Mouse (Mus musculus): ENCODE measurements at regions not wholly inside any gene's neighbourhood (a gene's known extent, or its start where the extent isn't known, plus 50 kb on each side); places are given as distances from the start of the nearest gene placed in this dataset.

DNA sequence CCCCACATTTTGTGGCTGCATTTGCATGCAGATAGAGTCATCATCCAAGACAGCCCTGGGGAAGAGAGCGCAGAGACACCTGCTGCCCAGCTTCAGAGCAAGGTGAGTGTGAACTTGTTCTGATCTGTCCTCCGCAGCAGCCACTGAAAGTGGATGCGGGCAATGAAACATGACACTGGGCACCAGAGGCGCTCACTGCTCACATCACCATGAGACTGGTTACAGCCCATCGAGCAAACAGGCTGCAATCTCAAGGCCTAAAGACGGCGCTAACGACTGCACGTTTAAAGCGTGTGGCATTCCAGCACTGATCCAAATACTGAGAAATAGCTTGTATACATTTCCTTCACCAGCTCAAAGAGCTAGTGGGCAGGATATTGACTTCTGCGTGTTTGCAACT lies 65.8 kb downstream of the Barhl2 start:
- no peak for DNase-seq (ENCODE audit: low spot score)

- DNase-seq (ENCODE audit: low spot score): no peak
Observed at GRCm38 (mm10) chr5:106386621-106387020, 71.3 kb downstream of the Barhl2 start.

DNA sequence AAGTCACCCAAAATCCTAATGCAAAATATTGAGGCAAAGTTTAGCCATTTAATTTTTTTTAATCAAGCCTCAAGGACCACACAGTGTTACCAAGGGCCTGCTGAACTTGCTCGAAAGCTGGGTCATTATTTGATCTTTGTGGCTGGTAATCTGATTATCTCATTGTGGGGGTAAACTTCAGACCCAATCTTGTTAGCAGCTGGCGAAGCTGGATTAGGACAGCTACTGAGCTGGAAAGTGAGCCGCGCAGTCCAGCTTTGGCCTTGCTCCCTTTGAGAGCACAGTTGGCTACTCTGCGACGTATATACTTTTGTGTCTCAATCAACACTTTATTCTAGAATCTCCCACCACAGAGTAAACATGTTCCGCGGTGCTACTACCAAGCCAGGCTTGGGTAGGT lies 72.1 kb downstream of the Barhl2 start:
- no peak for DNase-seq (ENCODE audit: low spot score)

GRCm38 (mm10) chr5:106385219-106385618 lies 72.7 kb downstream of the Barhl2 start:
- no peak for DNase-seq (ENCODE audit: low spot score)

DNA sequence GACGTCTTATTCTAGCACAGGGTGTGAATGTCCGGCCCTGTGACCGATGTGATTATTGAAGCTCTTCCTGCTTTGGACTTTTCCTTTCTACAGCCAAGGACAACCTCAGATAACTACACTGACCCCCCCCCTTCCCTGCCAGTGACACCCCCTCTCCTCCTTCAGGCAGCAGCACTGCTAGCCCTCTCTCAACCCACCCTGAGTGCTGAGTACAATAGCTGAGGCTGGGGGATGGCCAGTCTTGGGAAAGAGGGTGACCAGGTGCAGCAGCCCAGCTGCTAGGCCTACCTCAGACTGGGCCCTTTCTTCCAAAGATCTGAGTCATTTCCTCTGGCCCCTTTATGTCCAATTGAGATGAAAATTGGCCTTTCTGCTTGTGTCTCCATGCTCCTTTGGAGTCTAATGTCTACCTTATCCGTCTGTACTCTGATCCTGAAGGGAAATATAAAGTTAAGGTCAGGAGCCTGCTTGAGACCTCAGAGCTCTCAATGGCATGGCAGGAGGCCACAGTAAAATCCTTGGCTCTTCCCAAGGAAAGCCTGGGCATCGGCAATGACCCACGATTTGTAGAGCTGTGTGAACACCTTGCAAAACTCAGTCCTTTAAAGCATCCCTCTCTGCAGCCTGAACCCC lies 73.7 kb downstream of the Barhl2 start:
- no peak for DNase-seq (ENCODE audit: low spot score)

GRCm38 (mm10) chr5:106381919-106382318 lies 76.0 kb downstream of the Barhl2 start:
- no peak for DNase-seq (ENCODE audit: low spot score)

DNA sequence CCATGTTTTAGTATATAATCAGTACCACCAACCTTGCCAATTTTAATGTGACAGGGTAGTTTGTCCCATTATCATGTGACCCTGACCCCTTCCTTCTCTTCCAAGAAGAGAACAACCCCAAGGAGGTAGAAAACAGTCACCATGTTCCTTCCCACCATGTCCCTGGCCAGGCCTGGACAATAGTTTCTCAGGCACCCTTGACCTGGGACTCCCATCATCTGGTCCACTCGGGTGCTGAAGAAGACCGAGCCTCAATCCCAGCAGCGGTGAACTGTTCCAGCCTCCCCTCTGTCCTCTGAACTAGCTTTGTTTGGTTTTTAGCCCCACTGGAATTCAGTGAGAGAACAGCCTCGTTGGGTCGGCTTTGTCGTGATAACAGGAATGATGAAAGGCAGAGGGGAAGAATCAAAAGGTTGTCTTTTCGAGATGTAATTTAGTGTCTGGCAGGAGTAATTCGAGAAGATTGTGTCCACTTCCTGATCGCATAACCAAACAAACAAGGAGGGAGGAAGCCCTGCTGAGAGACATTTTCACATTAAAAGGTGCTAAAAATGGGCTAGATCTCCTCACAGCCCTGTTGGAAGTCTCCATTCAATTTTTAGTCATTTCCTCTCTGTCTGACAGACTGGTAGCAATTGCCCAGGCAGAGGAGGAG lies 77.2 kb downstream of the Barhl2 start:
- no peak for DNase-seq (ENCODE audit: low spot score)

- DNase-seq (ENCODE audit: low spot score): no peak
Observed at GRCm38 (mm10) chr5:106376781-106377525, 81.0 kb downstream of the Barhl2 start.

- no peak for DNase-seq (ENCODE audit: low spot score)
Observed at GRCm38 (mm10) chr5:106367831-106368230, 90.1 kb downstream of the Barhl2 start.

GRCm38 (mm10) chr5:106367312-106367711 lies 90.7 kb downstream of the Barhl2 start:
- no peak for DNase-seq (ENCODE audit: low spot score)

- peak; percentile 6 for DNase-seq (ENCODE audit: low spot score)
Observed at GRCm38 (mm10) chr5:106366006-106366405, 92.0 kb downstream of the Barhl2 start.

- peak; percentile 4 for DNase-seq (ENCODE audit: low spot score)
Observed at GRCm38 (mm10) chr5:106365094-106365493, 92.9 kb downstream of the Barhl2 start.

GRCm38 (mm10) chr5:106351348-106351747 lies 106.6 kb downstream of the Barhl2 start:
- DNase-seq (ENCODE audit: low spot score): no peak

- no peak for DNase-seq (ENCODE audit: low spot score)
Observed at GRCm38 (mm10) chr5:106349851-106350515, 108.0 kb downstream of the Barhl2 start.

- DNase-seq (ENCODE audit: low spot score): no peak
Observed at GRCm38 (mm10) chr5:106344308-106344707, 113.7 kb downstream of the Barhl2 start.

GRCm38 (mm10) chr5:106343601-106344000 lies 114.4 kb downstream of the Barhl2 start:
- no peak for DNase-seq (ENCODE audit: low spot score)

DNA sequence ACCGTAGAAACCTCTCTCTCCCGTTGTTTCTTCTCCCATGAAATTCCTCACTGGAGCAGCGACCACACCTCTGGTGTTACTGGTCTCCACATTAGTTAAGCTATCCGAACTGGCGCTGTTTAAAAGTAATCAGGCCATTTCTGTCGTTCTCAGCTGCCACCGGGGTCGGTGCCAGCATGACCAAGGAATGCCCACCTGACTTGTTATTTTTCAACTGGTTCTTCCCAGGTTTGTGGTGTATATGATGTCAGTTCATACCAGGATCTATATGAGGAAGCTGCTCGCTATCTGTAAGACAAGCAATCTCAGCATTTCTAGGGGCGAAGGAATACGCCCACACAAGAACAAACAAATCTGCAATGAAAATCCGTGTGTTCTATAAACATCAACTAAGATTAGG lies 116.6 kb downstream of the Barhl2 start:
- no peak for DNase-seq (ENCODE audit: low spot score)

GRCm38 (mm10) chr5:106335639-106336038 lies 122.3 kb downstream of the Barhl2 start:
- no peak for DNase-seq (ENCODE audit: low spot score)

DNA sequence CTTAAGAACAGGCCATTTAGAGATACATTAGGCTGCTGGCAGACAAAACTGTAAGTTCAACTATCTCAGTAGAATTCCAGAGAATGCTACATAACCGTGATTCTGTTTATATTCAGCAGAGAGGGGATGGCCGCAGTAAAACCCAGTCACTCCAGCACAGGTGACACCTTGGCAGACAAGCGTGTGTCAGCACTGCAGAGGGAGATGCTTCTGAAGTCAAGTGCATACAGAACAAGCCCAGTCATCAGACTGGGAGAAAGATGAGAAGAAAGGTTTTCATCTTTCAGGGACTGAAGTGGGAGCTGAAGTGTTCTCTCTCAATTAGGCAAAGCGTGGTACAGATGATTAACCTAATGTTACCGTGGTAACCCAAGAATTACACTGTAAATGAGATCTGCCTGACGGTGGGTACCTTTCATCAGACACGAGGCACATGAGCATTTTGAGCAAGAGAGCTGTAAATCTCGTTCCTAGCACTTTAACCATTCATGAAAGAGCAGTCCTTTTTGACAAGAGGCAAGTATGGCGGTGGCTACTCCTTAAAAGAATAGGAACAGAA lies 130.3 kb downstream of the Barhl2 start:
- DNase-seq (ENCODE audit: low spot score): no peak

GRCm38 (mm10) chr5:106322574-106323215 lies 135.3 kb downstream of the Barhl2 start:
- no peak for DNase-seq (ENCODE audit: low spot score)

GRCm38 (mm10) chr5:106321426-106321825 lies 136.5 kb downstream of the Barhl2 start:
- no peak for DNase-seq (ENCODE audit: low spot score)

DNA sequence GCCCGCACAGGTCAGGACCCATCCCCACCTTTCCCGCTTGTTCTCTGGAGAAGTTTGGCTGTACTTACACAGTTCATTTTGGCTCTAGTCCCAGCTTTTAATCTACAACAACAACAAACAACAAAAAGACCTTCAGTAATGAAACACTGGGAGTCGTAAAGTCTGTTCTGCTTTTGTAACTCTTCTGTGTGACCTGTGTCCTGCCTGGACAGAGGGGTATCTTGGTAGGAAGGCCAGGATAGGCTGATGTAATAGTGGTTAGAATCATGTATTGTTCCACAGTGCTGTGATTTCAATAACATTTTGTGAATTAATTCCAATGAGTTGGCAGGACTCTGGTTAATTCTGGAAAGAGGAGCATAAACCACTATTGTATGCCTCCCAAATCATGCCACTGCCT lies 136.9 kb downstream of the Barhl2 start:
- no peak for DNase-seq (ENCODE audit: low spot score)

Data from layer of hippocampus, adult 11-12 months (tissue).